Mouse (Mus musculus): Measurements from ENCODE around the gene Olfr558. TPM values are rescaled to one million over a fixed set of nuclear protein-coding genes. Genes with fewer than 3 reads are reported as not detected.

Olfr558 gene
- polyA plus RNA-seq, 1 experiment, result 0.49 TPM

GRCm38 (mm10) chr7:102686944-102687501, 15.0 kb upstream of the Olfr558 start, which contains the start of gene Trim68:
Gene Trim68, minus strand, starts transcription at chr7:102687327.
- Histone ChIP-seq H3K4me1 (replicated peaks; ENCODE audit: control insufficient read depth, insufficient read depth, low read length) (no peaks in the 10 kb centered on the region), H3K27ac (ENCODE audit: control insufficient read depth, insufficient read depth, low read length) (peak within 1 kb of the TSS; percentile 69), H3K4me3 (ENCODE audit: control insufficient read depth, insufficient read depth, low read length) (peak within 1 kb of the TSS; percentile 76), H3K27me3 (ENCODE audit: control insufficient read depth, insufficient read depth, low read length) (no peaks in the 10 kb centered on the region), H3K36me3 (ENCODE audit: control insufficient read depth, insufficient read depth, low read length) (no peaks in the 10 kb centered on the region)
- TF ChIP-seq POLR2A (IDR thresholded peaks at IDR 0.05; ENCODE audit: control insufficient read depth, extremely low read depth, insufficient read depth, low read length, poor library complexity) (peak; percentile 74), CTCF (IDR thresholded peaks at IDR 0.05; ENCODE audit: borderline replicate concordance, control insufficient read depth, extremely low read depth, insufficient read depth, low read length, poor library complexity) (peak; percentile 41; the same call in 1 of the 2 replicates)
- WGBS, result under 1% methylated on average over 40 of the region's 40 CpGs
- peak; percentile 93 for DNase-seq

GRCm38 (mm10) chr7:102695358-102696125, 6.5 kb upstream of the Olfr558 start, which contains the start of gene Olfr557:
Gene Olfr557, plus strand, starts transcription at chr7:102695910.
- H3K36me3 ChIP-seq (ENCODE audit: control insufficient read depth, insufficient read depth, low read length), result no peaks in the 10 kb centered on the region
- DNase-seq, result peak; percentile 36
- H3K27ac ChIP-seq (ENCODE audit: control insufficient read depth, insufficient read depth, low read length), result no peak within 1 kb of the TSS
- no peak within 1 kb of the TSS for H3K4me3 ChIP-seq (ENCODE audit: control insufficient read depth, insufficient read depth, low read length)
- no peaks in the 10 kb centered on the region for H3K4me1 ChIP-seq (replicated peaks; ENCODE audit: control insufficient read depth, insufficient read depth, low read length)
- TF ChIP-seq POLR2A (IDR thresholded peaks at IDR 0.05; ENCODE audit: control insufficient read depth, extremely low read depth, insufficient read depth, low read length, poor library complexity), result no peak
- no peak for TF ChIP-seq CTCF (IDR thresholded peaks at IDR 0.05; ENCODE audit: borderline replicate concordance, control insufficient read depth, extremely low read depth, insufficient read depth, low read length, poor library complexity)
- H3K27me3 ChIP-seq (ENCODE audit: control insufficient read depth, insufficient read depth, low read length), result 0 out of 2 replicates have a peak, but pooled peaks cover 3% of the 10 kb centered on the region
- WGBS, result 76% methylated on average over 5 of the region's 5 CpGs

- H3K4me3 ChIP-seq (ENCODE audit: control insufficient read depth, insufficient read depth, low read length), result no peak overlapping the region
- H3K27me3 ChIP-seq (ENCODE audit: control insufficient read depth, insufficient read depth, low read length), result 0 out of 2 replicates have a peak, but pooled peaks cover 3% of the 10 kb centered on the region
- WGBS, result 95% methylated on average over 7 of the region's 7 CpGs
- no peak for DNase-seq
- no peak overlapping the region for H3K27ac ChIP-seq (ENCODE audit: control insufficient read depth, insufficient read depth, low read length)
- H3K36me3 ChIP-seq (ENCODE audit: control insufficient read depth, insufficient read depth, low read length), result no peaks in the 10 kb centered on the region
- no peaks in the 10 kb centered on the region for H3K4me1 ChIP-seq (replicated peaks; ENCODE audit: control insufficient read depth, insufficient read depth, low read length)
- TF ChIP-seq POLR2A (IDR thresholded peaks at IDR 0.05; ENCODE audit: control insufficient read depth, extremely low read depth, insufficient read depth, low read length, poor library complexity), result no peak
Observed at GRCm38 (mm10) chr7:102698461-102698860, 3.6 kb upstream of the Olfr558 start.

GRCm38 (mm10) chr7:102718970-102719369, 17.0 kb downstream of the Olfr558 start, which contains the start of gene Olfr33:
Gene Olfr33, minus strand, starts transcription at chr7:102719070.
- no peak for TF ChIP-seq POLR2A (IDR thresholded peaks at IDR 0.05; ENCODE audit: control insufficient read depth, extremely low read depth, insufficient read depth, low read length, poor library complexity)
- TF ChIP-seq CTCF (IDR thresholded peaks at IDR 0.05; ENCODE audit: borderline replicate concordance, control insufficient read depth, extremely low read depth, insufficient read depth, low read length, poor library complexity), result no peak
- H3K4me3 ChIP-seq (ENCODE audit: control insufficient read depth, insufficient read depth, low read length), result no peak within 1 kb of the TSS
- H3K27ac ChIP-seq (ENCODE audit: control insufficient read depth, insufficient read depth, low read length), result no peak within 1 kb of the TSS
- no peaks in the 10 kb centered on the region for H3K36me3 ChIP-seq (ENCODE audit: control insufficient read depth, insufficient read depth, low read length)
- 41% methylated on average over 1 of the region's 1 CpGs for WGBS
- no peaks in the 10 kb centered on the region for H3K27me3 ChIP-seq (ENCODE audit: control insufficient read depth, insufficient read depth, low read length)
- no peaks in the 10 kb centered on the region for H3K4me1 ChIP-seq (replicated peaks; ENCODE audit: control insufficient read depth, insufficient read depth, low read length)
- no peak for DNase-seq

- Histone ChIP-seq H3K27me3 (ENCODE audit: control insufficient read depth, insufficient read depth, low read length) (no peaks in the 10 kb centered on the region), H3K4me3 (ENCODE audit: control insufficient read depth, insufficient read depth, low read length) (no peak within 1 kb of the TSS), H3K36me3 (ENCODE audit: control insufficient read depth, insufficient read depth, low read length) (no peaks in the 10 kb centered on the region), H3K4me1 (replicated peaks; ENCODE audit: control insufficient read depth, insufficient read depth, low read length) (no peaks in the 10 kb centered on the region), H3K27ac (ENCODE audit: control insufficient read depth, insufficient read depth, low read length) (no peak within 1 kb of the TSS)
- TF ChIP-seq POLR2A (IDR thresholded peaks at IDR 0.05; ENCODE audit: control insufficient read depth, extremely low read depth, insufficient read depth, low read length, poor library complexity) (no peak), CTCF (IDR thresholded peaks at IDR 0.05; ENCODE audit: borderline replicate concordance, control insufficient read depth, extremely low read depth, insufficient read depth, low read length, poor library complexity) (no peak)
- no peak for DNase-seq
Observed at GRCm38 (mm10) chr7:102727391-102727790, 25.4 kb downstream of the Olfr558 start, which contains the start of gene Olfr559. Gene Olfr559, minus strand, starts transcription at chr7:102727491.

GRCm38 (mm10) chr7:102733793-102734192, 31.8 kb downstream of the Olfr558 start:
- H3K27me3 ChIP-seq (ENCODE audit: control insufficient read depth, insufficient read depth, low read length), result no peaks in the 10 kb centered on the region
- no peaks in the 10 kb centered on the region for H3K36me3 ChIP-seq (ENCODE audit: control insufficient read depth, insufficient read depth, low read length)
- no peak for TF ChIP-seq POLR2A (IDR thresholded peaks at IDR 0.05; ENCODE audit: control insufficient read depth, extremely low read depth, insufficient read depth, low read length, poor library complexity)
- TF ChIP-seq CTCF (IDR thresholded peaks at IDR 0.05; ENCODE audit: borderline replicate concordance, control insufficient read depth, extremely low read depth, insufficient read depth, low read length, poor library complexity), result no peak
- H3K27ac ChIP-seq (ENCODE audit: control insufficient read depth, insufficient read depth, low read length), result no peak overlapping the region
- no peak overlapping the region for H3K4me3 ChIP-seq (ENCODE audit: control insufficient read depth, insufficient read depth, low read length)
- no peaks in the 10 kb centered on the region for H3K4me1 ChIP-seq (replicated peaks; ENCODE audit: control insufficient read depth, insufficient read depth, low read length)
- WGBS, result 78% methylated on average over 1 of the region's 1 CpGs
- DNase-seq, result no peak

All from thymus, adult 2 months (tissue).